Mouse (Mus musculus) thymus, postnatal 4 days (tissue): ENCODE measurements around the gene Hras.

Source experiments
- DNase-seq: peaks from one replicate; pipeline ENCODE4 v3.0.0; 2021

The Hras gene

DNA sequence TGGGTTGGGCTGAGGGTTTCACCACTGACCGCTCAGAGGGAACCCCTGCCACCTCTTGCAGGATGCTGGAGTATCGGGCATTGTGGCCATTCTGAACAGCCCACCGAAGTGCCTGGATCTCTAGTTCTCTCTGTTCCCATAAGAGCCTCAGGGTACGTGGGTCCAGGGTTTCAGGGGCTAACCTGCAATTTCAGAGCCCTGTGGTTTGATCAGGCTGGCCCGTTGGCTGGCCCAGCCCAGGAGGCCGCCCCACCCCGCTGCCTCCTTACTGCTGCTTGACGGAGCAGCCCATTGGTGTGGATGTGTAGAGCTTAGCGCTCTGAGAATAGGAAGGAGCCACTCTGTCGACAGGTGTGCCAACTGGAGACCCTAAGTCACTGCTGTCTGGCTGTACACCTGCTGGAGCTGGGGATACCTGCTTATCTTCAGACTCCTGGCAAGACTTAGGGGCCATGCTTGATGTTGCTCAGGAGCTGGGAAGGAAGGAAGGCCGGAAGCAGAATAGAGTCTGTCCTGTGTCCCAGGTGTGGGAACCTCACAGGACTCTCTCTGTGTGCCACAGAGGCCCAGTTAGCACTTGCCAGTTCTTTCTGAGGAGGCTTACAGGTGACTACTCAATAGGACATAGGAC lies 19.9 kb upstream of the Hras start, which contains the start of gene Lmntd2:
Gene Lmntd2 (minus strand): TSS at position 476 of the 631 bp plus-strand sequence.
- DNase-seq: no peak

DNA sequence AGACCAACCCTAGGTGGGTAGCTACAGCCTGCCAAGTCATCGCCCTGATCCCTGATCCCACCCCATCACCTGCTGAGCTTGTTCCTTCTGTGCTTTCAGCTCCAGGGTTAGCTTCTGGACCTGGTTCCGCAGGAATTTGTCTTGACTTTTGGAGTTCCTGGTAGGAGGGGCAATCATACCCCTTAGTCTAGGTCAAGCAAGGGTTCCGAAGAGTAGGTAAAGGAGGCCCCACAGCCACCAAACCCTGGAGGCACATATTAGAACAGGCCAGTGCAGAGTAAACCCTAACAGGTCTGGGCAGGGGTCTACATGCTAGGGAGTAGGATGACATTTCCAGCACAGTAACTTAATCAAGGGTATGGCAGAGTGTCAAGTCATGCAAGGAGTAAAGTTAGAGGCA lies 19.3 kb upstream of the Hras start:
- no peak for DNase-seq

DNA sequence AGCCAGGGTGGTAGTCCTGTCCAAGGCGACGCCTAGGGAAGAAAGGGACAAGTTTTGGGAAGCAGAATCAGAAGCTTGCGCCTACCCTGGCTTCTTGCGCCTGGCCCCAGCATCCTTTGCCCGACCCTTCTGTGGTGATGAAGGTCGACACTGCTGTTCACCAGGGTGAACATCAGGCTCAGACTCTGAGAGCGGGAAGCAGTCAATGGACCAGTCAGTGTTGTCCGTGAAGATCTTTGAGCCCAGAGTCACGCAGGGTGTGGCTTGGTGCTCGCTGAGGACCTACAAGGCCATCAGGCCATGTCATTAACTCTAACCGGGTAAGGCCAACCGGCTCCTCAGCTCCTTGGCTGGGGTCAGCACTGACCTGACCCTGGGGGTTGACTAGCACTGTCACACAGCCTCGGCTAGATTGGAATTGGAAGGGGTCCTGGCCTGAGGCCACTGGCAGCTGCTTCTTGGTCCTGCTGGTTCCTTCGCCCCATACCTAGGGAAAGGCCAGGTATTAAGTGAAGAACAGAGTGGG lies 16.9 kb upstream of the Hras start:
- no peak for DNase-seq

DNA sequence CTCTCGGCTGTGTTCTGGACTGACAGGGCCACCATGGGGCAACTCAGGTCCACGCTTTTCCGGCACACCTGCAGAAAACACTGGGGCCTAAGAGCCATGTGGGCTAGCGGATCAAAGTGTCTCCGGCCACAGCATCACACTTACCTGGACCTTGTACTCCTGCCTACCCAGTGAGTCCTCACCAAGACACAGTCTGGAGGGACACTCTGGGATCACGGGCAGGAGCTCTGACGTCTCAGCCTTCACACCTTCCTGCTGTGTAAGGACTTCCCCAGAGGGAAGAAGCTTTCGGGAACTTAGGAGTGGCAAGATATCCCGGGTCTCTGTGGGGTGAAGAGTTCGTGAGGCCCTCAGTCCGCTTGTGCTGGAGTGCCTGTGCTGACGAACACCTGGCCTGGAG lies 16.3 kb upstream of the Hras start:
- DNase-seq: no peak

DNA sequence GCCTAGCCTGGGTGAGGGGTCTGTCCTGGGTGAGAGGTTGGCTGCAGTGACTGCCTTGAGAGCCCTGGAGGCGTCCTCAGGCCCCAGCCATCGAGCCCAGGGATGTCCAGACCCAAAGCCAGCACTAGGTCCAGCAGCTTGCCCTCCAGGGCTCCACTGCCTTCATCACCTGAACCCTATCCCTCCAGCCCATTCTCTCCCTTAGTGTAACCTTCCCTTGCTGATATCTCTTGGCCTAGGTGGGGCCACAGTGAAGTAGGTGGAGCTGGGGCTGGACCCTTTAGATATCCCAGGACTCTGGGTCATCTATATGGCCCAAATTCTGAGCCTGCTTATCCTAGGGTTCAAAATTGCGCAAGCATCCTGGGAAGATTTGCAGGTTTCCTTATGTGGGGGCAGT lies 15.7 kb upstream of the Hras start:
- DNase-seq: no peak

DNA sequence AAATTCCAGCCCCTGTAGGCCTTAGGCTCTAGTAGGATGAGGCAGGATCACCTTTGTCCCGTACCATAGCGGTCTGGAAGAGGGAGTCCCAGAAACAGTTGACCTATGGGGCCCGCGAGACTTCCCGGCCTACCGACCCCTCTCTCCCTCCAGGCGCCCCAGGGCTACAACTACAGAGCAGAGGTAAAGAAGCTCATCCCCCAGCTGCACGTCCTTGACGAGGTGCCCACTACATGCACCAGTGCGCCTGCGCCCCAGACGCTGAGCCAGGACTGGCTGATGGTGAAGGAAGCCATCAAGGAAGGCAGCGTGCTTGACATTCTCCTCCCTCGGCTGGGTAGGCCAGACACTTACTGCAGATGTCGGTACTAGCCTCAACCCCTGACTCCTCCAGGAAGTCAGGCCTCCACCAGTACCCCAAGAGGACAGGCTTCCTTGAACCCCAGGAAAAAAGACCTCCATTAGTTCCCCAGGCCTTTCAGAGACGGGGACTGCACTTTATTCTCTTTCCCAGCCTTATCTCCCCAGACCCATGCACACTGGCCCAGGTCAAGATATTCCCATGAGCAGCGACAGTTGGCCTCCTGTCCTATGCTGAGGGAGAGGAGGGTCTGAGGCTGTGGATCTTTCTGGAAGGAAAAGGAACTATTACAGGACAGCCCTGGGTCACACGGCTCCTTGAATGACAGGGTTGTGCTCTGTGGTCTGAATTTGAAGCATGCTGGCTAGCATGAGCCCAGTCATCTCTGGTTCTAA lies 12.6 kb upstream of the Hras start:
- no peak for DNase-seq

DNA sequence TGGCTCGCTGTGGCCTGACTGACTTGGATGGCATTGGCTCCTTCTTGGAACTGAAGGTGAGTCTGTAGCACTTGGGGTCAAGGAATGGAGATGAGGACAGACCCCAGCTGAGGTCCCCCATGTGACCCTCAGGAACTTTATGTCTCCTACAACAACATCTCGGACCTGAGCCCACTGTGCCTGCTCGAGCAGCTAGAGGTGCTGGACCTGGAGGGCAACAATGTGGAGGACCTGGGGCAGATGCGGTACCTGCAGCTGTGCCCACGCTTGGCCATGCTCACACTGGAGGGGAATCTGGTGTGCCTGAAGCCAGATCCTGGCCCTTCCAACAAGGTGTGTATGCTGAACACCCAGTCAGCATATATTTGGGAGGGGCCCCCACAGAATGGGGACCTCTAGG lies 11.7 kb upstream of the Hras start:
- DNase-seq: no peak

DNA sequence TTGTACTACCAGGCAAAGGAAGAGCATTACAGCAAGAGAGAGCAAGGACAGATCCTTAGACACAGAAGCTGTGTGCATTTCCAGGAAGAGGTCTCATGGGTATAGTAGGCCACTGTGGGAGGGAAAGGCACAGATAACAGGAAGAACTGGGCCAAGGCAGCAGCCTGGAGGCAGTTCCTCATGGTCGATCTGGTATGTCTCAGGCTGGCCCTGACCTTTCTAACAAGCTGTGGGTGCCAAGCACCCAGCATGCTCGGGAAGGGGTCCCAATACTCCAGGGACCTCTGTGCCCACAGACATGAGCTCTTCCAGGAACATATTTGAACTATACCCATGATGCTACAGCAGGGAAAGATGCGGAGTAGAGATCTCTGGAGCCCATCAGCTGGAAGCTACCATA lies 10.7 kb upstream of the Hras start:
- DNase-seq: no peak

DNA sequence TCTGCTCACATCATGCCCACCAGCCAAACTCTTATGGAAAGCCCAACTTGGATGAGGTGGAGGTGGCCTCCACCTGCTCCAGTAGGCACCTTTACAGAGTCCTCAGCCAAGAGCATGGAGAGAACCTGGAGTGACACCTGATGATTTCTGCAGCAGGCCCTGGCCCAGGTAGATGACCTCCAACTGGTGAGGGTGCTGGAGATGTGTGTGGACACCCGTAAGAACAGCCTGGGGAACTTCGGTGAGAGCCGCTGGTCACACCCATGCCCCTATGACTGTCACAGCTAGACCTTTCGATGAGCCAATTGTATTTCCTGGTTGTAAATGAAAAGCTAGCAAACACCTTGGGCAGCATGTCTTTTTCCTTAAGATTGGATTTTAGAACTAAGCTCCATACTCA lies 4.3 kb upstream of the Hras start:
- no peak for DNase-seq

DNA sequence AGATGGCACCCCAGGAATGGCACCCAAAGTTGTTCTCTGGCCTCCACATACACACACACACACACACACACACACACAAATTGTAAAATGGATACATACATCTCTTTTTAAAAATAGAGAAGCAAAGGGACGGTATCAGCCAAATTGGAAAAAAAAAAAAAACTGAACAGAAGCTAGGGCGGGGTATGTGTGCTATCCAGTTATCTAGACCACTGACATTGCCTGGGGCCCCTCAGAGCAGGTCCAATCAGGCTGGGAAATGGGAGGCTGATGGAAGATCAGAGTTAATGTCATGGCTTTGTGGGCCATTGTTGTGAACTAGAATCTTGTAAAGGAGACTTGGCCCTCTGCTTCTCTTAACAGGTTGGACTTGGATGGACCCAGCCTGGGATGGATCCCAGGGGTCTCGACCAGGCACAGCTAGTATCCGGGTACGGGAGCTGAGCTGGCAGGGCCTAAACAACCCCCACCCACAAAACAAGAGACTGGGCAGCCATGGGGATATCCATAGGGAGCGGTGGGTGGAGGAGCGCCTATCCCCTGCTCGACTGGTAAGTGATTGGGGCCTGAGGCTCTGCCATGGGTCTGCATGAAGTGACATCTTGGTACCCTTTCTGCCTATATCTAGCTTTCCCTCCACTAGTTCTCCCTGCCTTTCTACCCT lies 2.9 kb upstream of the Hras start:
- DNase-seq: no peak

DNA sequence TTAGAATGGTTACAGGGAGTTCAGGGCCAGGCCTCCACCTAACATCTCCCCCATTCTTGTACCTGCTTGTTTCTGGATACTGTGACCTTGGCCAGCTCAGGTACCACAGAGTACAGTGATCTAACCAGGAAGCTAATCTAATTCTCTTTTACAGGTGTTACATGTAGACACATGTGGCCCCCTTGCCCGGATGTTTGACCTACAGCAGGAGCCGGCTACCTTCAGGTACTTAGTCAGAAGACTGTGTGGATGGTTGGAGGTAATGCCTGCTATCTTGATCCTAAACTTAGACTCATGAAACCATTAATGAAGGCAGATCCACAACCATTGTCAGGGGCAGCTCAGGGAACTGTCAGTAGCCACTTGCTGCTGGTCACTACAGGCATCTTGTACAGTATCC lies 1.9 kb upstream of the Hras start:
- no peak for DNase-seq

DNA sequence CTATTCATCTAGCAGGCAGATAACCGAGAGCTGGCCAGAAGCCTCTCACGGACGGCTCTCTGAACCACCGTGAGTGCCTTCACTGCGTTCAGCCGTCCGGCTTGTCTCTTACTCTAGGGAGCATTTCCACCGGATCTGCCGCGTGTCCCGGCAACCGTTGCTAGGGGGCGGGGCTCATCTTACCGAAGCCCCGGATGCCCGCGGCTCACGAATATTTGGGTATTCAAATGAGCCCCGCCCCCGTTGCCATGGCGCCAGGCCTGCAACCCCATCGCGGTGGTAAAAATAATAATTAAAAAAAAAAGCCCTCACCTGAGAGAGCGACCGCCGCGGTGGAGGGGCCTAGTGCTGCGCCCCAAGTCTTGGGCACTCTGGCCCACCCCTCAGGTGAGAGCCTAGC lies 1.0 kb upstream of the Hras start:
- DNase-seq: peak; percentile 98

DNA sequence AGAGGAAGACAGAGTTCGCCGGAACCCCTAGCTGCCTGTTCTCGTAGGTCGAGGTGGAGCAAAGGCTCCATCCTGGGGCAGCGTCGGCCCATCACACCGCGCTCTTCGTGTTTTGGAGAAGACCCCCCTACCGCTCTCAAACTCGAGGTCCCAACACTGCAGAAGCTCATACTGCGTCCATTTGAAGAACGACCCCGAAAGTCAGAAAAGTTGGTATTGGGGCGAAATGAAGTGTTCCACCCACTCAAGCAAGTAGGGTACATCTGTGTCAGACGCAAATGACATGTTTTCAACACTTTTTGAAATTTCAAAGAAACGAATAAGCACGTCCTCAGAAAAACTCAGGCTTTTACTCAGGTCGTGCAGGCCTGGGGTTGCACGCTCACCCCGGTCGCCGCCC lies 604 bp upstream of the Hras start:
- DNase-seq: no peak

DNA sequence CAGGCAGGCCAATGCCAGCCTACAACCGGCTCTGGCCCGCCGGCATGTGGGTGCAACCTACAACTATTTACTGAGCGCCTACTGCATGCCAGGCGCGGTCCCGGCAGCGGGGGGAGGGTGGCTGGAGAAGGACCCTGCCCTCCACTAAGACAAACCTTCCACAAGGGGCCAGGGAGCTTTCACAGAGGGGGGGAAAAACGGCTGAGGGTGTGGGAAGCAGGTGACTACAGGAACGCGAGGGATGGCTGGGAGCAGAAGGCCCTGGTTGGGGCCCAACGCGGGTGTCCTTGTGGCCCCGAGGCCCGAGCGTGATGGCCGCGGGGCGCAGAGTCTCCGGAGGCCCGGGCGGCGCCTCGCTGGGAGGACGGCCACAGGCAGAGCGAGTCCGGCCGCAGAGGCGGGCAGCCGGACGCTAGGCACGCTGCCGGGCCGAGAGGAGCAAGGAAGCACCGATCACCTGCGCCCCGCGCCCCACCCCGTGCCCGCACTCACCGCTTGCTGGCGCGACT lies 403 bp downstream of the Hras start:
- peak; percentile 67 for DNase-seq

DNA sequence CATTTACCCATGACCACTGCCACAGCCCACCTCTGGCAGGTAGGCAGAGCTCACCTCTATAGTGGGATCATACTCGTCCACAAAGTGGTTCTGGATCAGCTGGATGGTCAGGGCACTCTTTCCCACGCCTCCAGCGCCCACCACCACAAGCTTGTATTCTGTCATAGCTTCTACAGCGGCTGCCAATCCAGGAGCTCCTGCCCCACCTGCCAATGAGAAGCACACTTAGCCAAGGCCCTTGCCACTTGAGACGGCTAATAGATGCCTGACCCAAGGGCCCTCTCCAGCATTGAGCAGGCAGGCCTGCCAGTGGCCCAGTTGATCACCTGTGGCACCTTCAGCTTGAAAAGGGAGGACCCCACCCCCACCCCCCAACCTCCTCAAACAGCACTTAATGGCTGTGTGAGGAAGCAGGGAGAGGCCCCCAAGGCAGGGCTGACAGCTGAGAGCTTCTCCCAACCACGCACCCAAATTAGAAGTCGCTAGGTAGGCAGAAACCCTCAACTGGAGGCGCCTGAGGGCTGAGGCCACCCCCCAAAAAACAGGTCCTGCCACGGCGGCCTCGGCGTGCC lies 943 bp downstream of the Hras start:
- no peak for DNase-seq

DNA sequence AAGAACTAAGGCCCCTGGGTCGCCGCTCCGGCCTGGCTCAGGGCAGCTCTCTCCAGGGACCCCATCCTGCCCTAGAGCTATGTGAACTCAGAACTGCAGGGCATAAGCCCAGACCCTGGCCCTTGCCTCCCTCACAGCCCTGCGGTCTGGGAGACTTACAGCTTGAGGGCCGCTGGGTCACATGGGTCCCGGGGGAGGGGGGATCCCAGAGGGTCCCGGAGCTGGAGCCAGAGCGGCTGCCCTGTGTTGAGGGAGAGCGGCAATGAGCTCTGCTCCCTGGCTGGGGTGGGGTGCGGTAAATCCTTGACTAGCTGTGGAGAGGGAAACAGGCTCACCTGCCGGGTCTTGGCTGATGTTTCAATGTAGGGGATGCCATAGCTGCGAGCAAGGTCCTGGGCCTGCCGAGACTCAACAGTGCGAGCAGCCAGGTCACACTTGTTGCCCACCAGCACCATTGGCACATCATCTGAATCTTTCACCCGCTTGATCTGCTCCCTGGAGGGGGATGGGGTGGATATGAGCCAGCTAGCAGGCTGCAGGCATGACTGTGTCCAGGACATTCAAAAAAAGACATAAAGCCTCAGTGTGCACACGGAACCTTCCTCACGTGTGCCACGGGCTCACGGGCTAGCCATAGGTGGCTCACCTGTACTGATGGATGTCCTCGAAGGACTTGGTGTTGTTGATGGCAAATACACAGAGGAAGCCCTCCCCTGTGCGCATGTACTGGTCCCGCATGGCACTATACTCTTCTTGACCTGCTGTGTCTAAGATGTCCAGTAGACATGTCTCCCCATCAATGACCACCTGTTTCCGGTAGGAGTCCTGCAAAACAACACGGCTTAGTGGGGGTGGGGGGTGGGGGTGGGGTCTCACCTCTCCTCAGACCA lies 1.8 kb downstream of the Hras start:
- DNase-seq: no peak

DNA sequence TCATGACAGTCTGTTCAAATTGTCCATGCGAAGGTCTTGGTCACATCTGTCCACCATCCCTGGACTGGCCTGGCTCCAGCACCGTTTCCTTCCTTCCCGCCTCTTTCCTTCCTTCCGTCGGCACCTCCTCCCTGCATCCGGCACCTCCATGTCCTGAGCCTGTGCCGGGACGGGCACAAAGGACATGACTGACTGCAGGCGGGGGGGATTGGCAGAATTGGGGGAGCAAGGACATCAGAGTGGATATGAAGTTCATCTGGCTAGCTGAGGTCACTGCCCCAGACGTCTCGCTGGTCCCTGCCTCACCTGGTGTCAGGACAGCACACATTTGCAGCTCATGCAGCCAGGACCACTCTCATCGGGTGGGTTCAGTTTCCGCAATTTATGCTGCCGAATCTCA lies 2.8 kb downstream of the Hras start:
- DNase-seq: no peak

DNA sequence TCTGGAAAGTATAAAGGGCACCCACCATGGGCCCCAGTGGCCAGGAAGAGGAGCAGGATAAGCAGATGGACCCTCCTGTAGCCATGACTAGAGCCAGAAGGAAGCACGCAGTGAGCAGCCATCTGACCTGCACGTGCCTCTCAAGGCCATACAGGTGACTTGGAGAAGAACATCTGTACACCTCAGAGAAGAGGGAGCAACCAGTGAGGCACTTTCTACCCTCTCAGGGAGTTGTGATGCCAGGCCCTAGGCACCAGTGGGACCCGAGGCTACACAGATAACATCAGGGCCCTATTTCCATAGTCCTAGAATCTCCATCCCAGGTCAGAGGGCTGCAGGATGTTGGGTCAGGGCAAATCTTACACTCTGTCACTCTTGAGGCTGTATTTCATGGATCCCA lies 3.6 kb downstream of the Hras start:
- DNase-seq: no peak

DNA sequence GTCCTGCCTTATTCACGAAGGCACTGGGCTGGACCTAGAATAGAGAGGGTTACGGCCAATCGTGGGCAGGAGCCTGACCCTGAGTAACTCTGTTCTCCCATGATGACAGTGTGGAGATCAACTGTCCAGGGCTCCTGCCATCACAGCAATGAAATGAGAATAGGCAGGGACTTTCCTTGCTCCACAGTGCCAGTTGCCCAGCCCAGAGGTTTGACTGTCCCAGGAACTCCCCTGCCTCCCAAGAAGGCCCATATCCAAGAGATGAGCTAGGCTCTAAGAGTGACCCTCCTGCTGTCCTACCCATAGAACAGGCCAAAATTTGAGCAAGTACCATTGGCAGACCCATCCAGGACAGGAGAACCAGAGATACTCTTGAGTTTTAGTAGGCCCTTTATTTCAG lies 5.1 kb downstream of the Hras start:
- DNase-seq: no peak

DNA sequence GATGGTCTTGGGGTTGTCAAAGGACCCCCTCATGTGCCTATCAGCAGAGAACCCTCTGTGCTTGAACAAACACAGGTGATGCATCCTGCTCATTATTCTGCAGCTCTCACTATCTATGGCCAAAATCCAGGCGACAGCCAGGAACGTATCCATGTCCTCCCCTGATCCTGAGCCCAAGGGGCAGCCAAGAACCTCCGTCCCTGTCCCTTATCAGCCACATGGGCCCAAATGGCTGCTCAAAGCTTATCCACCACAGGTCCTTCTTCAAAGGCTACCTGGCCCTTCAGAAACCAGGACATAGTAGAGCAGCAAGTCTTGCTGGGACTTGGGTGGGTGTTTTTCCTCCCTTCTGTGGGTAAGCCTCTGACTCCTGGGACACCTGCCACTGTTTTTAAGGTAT lies 5.6 kb downstream of the Hras start:
- DNase-seq: no peak

DNA sequence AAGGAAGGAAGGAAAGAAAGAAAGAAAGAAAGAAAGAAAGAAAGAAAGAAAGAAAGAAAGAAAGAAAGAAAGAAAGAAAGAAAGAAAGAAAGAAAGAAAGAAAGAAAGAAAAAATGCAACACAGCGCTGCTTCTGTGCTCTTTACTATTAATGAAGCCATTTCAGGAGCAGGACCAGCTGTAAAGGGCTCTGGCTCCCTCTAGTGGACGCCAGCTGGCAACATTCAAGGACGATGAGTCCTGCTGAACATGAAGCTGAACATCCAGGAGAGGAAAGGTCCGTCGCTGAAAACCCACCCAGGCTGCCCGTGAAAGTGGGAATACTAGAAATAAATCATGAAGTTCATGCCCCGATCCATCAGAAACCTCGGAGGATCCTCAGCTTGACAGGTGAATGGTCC lies 17.6 kb downstream of the Hras start:
- peak; percentile 93 for DNase-seq

DNA sequence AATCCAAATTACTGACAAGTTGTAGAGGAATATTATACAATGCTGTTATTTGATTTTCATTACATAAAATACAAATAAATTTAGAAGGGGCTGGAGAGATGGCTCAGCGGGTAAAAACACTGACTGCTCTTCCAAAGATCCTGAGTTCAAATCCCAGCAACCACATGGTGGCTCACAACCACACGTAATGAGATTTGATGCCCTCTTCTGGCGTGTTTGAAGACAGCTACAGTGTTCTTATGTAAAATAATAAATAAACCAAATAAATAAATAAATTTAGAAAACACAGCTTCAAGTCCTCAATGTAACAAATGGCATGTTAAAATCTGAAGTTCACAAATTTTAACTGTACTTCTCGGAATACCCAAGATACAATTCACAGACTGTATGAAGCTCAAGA lies 18.7 kb downstream of the Hras start:
- no peak for DNase-seq
